Mouse (Mus musculus): ENCODE measurements around the gene Mapk1ip1l. TPM values are rescaled to one million over a fixed set of nuclear protein-coding genes. Genes with fewer than 3 reads are reported as not detected.

Gene Mapk1ip1l
- total RNA-seq (2023), result 100 to 1,000 TPM; 199 to 206 TPM

GRCm38 (mm10) chr14:47297785-47298407 is at the start of gene Mapk1ip1l:
Mapk1ip1l (plus strand) TSS chr14:47298266.

GRCm38 (mm10) chr14:47276637-47277393 is 21.3 kb upstream of the Mapk1ip1l start, which contains the start of the genes Wdhd1 and Socs4:
Wdhd1 (minus strand) TSS chr14:47276857.
Socs4 (plus strand) TSS chr14:47276931.

GRCm38 (mm10) chr14:47367461-47367860 is 69.4 kb downstream of the Mapk1ip1l start, which contains the start of gene Lgals3:
Lgals3 (plus strand) TSS chr14:47367751.

Other genes starting within 250 kb of the Mapk1ip1l start
- gene Gch1, start 108.9 kb upstream of the Mapk1ip1l start, total RNA-seq (2023), result 10 to 100 TPM; 26.0 to 28.4 TPM
- gene Wdhd1, start 21.4 kb upstream of the Mapk1ip1l start, total RNA-seq (2023), result 10 to 100 TPM; 16.8 to 20.1 TPM
- gene Socs4, start 21.3 kb upstream of the Mapk1ip1l start, total RNA-seq (2023), result 10 to 100 TPM; 27.4 to 28.5 TPM
- gene Lgals3, start 69.5 kb downstream of the Mapk1ip1l start, total RNA-seq (2023), result 1 to 10 TPM; 1.3 to 5.0 TPM
- 10 to 100 TPM in 1 of 2 experiments, 1 to 10 TPM in 1; 9.5 to 14.3 TPM for gene Dlgap5, start 120.1 kb downstream of the Mapk1ip1l start, total RNA-seq (2023)
- 10 to 100 TPM; 18.5 to 27.3 TPM for gene Fbxo34, start 152.2 kb downstream of the Mapk1ip1l start, total RNA-seq (2023)

Data from T-cell, adult 66 days (primary cell).